Mouse (Mus musculus) heart, adult 2 months (tissue): Measurements from ENCODE around the gene Rrp7a. TPM values are rescaled to one million over a fixed set of nuclear protein-coding genes. Genes with fewer than 3 reads are reported as not detected.

Experiments used
- DNase-seq, 2 experiments: peaks; one replicate each; pipeline ENCODE4 v3.0.0; 2021
- H3K27ac ChIP-seq: fragments of 200-600 bp; 2 replicates; pipeline ENCODE4 v1.8.1; 2022
- H3K27me3 ChIP-seq: fragments of 200-500 bp; 2 replicates; pipeline ENCODE4 v1.6.1; 2012; ENCODE audit warnings: mild to moderate bottlenecking, low read length, inconsistent platforms, mixed read lengths; ENCODE audit not compliant: control insufficient read depth, insufficient read depth
- H3K36me3 ChIP-seq: fragments of 200-500 bp; 2 replicates; pipeline ENCODE4 v1.6.1; 2012; ENCODE audit warnings: low read length, inconsistent platforms; ENCODE audit not compliant: control insufficient read depth, insufficient read depth
- H3K4me1 ChIP-seq: fragments of 200-500 bp; 2 replicates; pipeline ENCODE4 v1.6.1; 2011; ENCODE audit warnings: low read length; ENCODE audit not compliant: control insufficient read depth, insufficient read depth
- H3K4me3 ChIP-seq: fragments of 200-600 bp; 2 replicates; pipeline ENCODE4 v1.8.1; 2022
- H3K79me2 ChIP-seq: fragments of 200-500 bp; replicated peaks from 2 replicates; pipeline ENCODE4 v1.6.1; 2012; ENCODE audit warnings: mild to moderate bottlenecking, inconsistent platforms, low read length, moderate library complexity, mixed read lengths; ENCODE audit not compliant: control insufficient read depth, insufficient read depth
- H3K9ac ChIP-seq: fragments of 200-500 bp; 2 replicates; pipeline ENCODE4 v1.6.1; 2012; ENCODE audit warnings: low read depth, mild to moderate bottlenecking, control low read depth, inconsistent platforms, low read length, mixed read lengths
- CTCF ChIP-seq: fragments of 200-600 bp; IDR thresholded peaks from 2 replicates; pipeline ENCODE4 v1.8.1; 2022; ENCODE audit warnings: antibody characterized with exemption, mild to moderate bottlenecking, moderate library complexity
- EP300 ChIP-seq: fragments of 200-500 bp; IDR thresholded peaks from 2 replicates; pipeline ENCODE4 v1.6.1; 2011; ENCODE audit warnings: low read depth, low read length, control low read depth; ENCODE audit not compliant: insufficient read depth
- POLR2A ChIP-seq: fragments of 200-500 bp; IDR thresholded peaks from 2 replicates; pipeline ENCODE4 v1.6.1; 2011; ENCODE audit warnings: mild to moderate bottlenecking, low read depth, low read length, control low read depth; ENCODE audit not compliant: insufficient read depth
- WGBS: fragments of 180-500 bp; shearing (Covaris S2); methylation state at CpG from one replicate; pipeline ENCODE4 v1.1.7; 2018; 5-methylcytosine and 5-hydroxymethylcytosine counted together
- intact Hi-C: fragments of 180-260 bp; cut with DNase I; formaldehyde crosslinking; loops from one replicate; pipeline ENCODE4 v1.15.1; 2025
- polyA plus RNA-seq: library from polyadenylated mRNA; depleted of rRNA; stranded (reverse); fragments of >200 nt; gene quantifications from 2 replicates; pipeline ENCODE4 v1.2.3, GENCODE M21; 2012
- total RNA-seq, 2 experiments: library from RNA; stranded (reverse); gene quantifications; 2 replicates each; pipeline ENCODE4 v1.2.3; 2021

Rrp7a gene
- total and polyA plus RNA-seq, 3 experiments, result 39.9 to 62.0 (median 40.9) TPM

GRCm38 (mm10) chr15:83155672-83156419 is 33.2 kb upstream of the Rrp7a start:
- DNase-seq, result no peak
- Histone ChIP-seq H3K4me3 (no peak overlapping the region), H3K79me2 (no peaks in the 10 kb centered on the region), H3K27ac (no peak overlapping the region), H3K4me1 (no peaks in the 10 kb centered on the region; the same call in 1 of the 2 replicates), H3K9ac (no peak overlapping the region), H3K27me3 (no peaks in the 10 kb centered on the region), H3K36me3 (no peaks in the 10 kb centered on the region)
- 66% methylated on average over 6 of the region's 6 CpGs for WGBS
- TF ChIP-seq EP300, result no peak
- TF ChIP-seq POLR2A, result no peak
- no peak for TF ChIP-seq CTCF
- intact Hi-C loops, result loop anchor here (10.0 kb wide), 1 partner anchor 359 kb away; the partner anchor contains the start of gene Ttll1

GRCm38 (mm10) chr15:83154309-83154708 is 31.7 kb upstream of the Rrp7a start:
- peaks cover 5% of the 10 kb centered on the region for H3K4me1 ChIP-seq
- no peak overlapping the region for H3K27ac ChIP-seq
- no peak for TF ChIP-seq EP300
- no peak for TF ChIP-seq CTCF
- no peak for TF ChIP-seq POLR2A
- intact Hi-C loops, result loop anchor here (10.0 kb wide), 1 partner anchor 360 kb away; the partner anchor contains the start of gene Ttll1
- no peaks in the 10 kb centered on the region for H3K36me3 ChIP-seq
- H3K4me3 ChIP-seq, result no peak overlapping the region
- H3K79me2 ChIP-seq, result no peaks in the 10 kb centered on the region
- no peaks in the 10 kb centered on the region for H3K27me3 ChIP-seq
- whole genome bisulfite sequencing, result 95% methylated on average over 7 of the region's 7 CpGs
- H3K9ac ChIP-seq, result no peak overlapping the region
- DNase-seq, result no peak

- Histone ChIP-seq H3K9ac (no peak overlapping the region), H3K27me3 (no peaks in the 10 kb centered on the region), H3K36me3 (peaks cover 3% of the 10 kb centered on the region), H3K27ac (no peak overlapping the region), H3K4me1 (peaks cover 8% of the 10 kb centered on the region), H3K4me3 (no peak overlapping the region), H3K79me2 (peaks cover 2% of the 10 kb centered on the region)
- intact Hi-C loops, result loop anchor here (10.0 kb wide), 1 partner anchor 364 kb away; the partner anchor contains the start of gene Ttll1
- WGBS, result 71% methylated on average over 4 of the region's 4 CpGs
- DNase-seq, result no peak
- TF ChIP-seq CTCF, result no peak
- TF ChIP-seq EP300, result no peak
- no peak for TF ChIP-seq POLR2A
Observed at GRCm38 (mm10) chr15:83150694-83151093, 28.1 kb upstream of the Rrp7a start.

GRCm38 (mm10) chr15:83150073-83150442 is 27.5 kb upstream of the Rrp7a start:
- Histone ChIP-seq H3K27ac (peak overlapping the region; percentile 97), H3K27me3 (no peaks in the 10 kb centered on the region), H3K9ac (peak overlapping the region; percentile 90), H3K4me1 (peaks cover 9% of the 10 kb centered on the region), H3K79me2 (peaks cover 4% of the 10 kb centered on the region), H3K4me3 (peak overlapping the region; percentile 82), H3K36me3 (peaks cover 3% of the 10 kb centered on the region)
- no peak for TF ChIP-seq POLR2A
- no peak for TF ChIP-seq CTCF
- TF ChIP-seq EP300, result no peak
- WGBS, result 29% methylated on average over 3 of the region's 3 CpGs
- no peak for DNase-seq
- intact Hi-C loops, result loop anchor here (10.0 kb wide), 1 partner anchor 365 kb away; the partner anchor contains the start of gene Ttll1

GRCm38 (mm10) chr15:83149196-83150072 is 26.8 kb upstream of the Rrp7a start, which contains the start of gene Poldip3:
TSS of gene Poldip3 (minus strand) at chr15:83149384.
- Histone ChIP-seq H3K36me3 (peaks cover 3% of the 10 kb centered on the region), H3K9ac (peak within 1 kb of the TSS; percentile 99), H3K79me2 (peaks cover 6% of the 10 kb centered on the region), H3K4me1 (peaks cover 9% of the 10 kb centered on the region), H3K4me3 (peak within 1 kb of the TSS; percentile 82), H3K27me3 (no peaks in the 10 kb centered on the region), H3K27ac (peak within 1 kb of the TSS; percentile 97)
- under 1% methylated on average over 56 of the region's 56 CpGs for WGBS
- intact Hi-C loops, result loop anchor here (1.0 to 10.0 kb wide), 3 partner anchors 23 to 365 kb away; partner anchors contain the start of genes Cyb5r3, Rrp7a and Ttll1
- TF ChIP-seq POLR2A (peak; percentile 91), EP300 (peak; percentile 66; the same call in 1 of the 2 replicates), CTCF (0 out of 2 replicates have a peak, but pooled peaks have one; percentile 13)
- peak; percentile 98 for DNase-seq
